Mouse (Mus musculus): ENCODE results near the gene Cacna2d2.

Gene Cacna2d2

DNA sequence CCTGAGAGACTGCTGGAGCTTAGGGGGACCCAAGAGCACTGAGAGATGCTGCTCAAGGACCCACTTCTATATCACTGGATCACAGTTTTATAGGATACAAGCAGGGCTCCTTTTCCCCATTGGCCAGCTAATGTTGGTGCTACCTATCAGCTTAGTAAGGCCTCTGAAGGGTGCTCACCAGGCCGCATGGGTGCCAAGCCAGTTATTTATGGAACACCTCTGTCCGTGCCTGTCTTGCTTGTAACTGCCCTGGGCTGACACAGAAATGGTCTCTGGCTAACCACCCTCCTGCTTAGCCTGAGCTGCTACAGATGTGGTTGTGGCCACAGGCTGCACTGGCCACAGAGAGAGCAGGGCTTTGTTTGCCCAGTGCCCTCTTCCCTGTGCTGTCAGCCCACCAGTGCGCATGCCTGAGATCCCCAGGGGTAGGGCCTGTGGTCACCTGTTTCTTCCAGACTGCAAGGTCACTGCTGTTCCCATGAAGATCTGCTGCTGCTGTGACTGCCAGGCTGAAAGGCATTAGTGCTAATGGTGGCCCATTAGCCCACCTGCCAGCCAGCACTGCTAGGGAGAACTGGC is 101.4 kb downstream of the Cacna2d2 start:
- DNase-seq (ENCODE audit: low read depth) = peak; percentile 21

DNA sequence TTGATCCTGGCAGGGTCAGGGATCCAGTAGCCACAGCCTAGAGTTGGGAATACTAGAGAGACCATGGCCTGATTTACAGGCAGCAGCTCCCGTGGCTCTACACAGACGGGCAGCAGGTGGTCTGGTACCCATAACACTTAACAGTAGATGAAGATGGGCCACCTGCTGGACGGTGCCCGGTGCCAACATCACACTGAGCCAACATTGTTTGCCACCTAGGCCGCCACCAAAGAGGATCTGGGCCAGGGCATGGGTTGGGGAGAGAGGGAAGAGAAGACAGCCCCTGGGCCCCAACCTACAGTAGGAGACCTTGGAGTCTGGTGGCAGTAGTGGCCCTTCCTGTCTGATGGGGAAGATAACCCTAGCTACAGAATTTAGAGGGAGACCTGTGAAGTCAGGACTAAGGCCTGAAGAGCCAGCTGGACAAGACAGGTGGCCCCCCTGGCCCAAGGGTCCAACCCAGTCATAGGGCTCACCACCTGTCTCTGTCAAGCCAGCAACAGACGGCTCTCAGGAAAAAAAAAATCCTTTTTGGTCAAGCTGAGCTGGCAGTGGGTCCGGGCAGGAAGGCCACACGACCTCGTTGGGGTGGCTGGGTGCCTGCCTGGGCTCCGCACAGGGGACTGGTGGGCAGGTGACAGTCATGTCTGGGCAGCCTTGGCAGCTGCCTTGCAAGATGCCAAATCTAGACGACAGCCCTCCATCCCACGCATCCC is 102.9 kb downstream of the Cacna2d2 start:
- no peak for DNase-seq (ENCODE audit: low read depth)

DNA sequence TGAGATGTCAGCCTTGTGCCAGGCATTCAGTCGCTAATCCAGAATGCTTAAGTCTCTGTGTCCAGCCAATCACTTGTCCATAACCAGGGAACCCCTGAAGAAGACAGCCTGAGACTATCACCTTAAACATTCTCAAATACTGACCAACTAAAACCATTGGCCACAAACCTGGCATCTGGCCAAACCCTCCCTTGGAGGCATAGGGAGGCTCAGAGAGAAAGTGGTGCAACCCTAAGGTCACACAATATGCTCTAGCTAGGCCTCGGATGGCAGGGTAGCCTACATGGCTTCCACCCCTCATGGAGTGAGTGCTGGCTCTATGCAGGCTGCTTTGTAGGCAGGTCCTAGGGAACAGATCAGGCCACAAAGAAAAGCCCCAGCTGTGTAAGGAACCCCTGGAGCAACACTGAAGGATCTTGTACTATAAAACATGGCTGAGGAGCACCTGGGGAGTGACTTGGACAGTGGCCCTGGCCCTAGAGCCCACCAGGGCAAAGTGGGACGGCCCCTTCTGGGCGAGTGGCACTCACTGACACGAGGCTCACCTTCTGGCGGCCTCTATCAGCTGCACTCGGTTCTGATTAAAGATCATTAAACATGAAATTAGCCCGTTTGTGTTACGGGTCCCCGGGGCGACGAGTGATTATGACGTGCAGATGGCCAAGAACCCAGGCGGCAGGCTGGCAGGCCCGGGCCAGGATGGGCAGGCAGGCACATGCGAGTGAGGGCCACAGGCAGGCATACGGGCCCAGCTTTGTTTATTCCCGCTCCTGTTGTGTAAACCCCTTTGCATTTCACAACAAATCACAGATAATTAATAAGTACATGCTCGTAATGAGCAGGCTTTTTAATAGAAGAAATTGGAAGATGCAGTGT is 105.5 kb downstream of the Cacna2d2 start:
- DNase-seq (ENCODE audit: low read depth) = peak; percentile 48

DNA sequence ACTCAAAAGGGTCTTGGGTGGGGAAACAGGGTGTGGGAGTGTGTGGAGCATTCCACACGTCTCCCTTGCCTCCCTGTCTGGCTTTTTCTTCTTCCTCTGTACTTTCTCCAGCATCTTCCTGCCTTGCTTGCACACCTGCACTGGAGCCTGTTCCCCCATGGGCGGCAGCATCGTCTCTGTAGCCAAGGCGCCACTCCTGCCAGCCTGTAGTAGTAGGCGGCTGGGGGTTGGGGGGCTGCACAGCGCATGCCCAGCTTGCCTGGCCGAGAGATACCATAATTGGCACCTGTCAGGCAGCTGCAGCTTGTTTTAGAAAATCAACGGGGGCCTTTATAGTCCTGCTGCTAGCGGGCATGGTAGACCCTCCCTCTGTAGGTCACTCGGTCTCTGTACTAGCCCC is 108.9 kb downstream of the Cacna2d2 start:
- no peak for DNase-seq (ENCODE audit: low read depth)

DNA sequence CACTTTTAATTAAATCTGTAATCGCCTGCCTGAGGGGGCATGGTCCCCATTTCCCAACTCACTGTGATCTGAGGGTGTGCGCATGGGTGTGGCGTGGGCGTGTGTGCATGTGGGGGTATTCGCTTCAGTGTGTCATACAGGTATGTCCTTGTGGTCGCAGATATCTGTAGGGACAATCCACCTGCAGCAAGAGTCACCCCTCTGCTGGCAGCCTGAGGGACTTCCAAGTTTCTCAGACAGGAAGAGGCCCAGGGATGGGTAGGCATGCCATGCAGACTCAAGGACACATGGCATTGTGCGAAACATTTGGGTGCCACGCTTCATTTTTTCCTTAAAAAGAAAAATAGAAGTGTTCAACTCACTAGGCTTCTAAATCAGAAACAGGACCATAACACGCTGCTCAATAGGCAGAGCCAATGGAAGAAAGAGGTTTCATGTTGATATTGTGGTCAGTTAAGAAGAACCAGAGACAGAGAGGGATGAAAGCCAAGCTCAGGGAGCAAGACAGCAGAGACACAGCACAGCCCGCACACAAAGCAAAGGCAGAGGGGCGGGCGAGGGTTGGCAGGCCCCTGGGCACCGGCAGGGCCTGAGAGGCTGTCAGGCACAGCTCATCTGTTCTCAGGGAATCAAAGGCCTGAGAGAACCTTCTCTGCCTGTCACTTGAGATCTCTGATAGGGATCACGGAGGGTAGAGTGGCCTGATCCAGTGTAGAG is 111.1 kb downstream of the Cacna2d2 start:
- DNase-seq (ENCODE audit: low read depth) = no peak

DNA sequence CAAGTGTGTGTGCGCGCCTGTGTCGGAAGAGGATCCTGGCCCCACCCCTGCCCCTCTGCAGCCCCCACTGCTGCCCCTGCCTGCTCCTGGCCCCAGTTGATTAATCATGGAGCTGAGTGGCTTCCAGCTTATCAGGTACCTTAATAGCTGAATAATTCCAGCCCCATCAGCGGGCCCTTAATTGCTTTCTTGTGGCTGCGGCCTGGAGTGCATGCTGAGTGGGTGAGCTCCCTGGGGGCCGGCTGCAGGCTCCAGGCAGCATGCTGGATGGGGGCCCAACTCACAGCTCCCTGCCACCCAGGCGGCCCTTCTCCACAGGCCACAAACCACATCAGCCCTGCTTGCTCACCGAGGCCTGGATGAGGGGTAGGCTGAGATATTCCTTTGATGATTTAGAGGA is 112.0 kb downstream of the Cacna2d2 start:
- no peak for DNase-seq (ENCODE audit: low read depth)

DNA sequence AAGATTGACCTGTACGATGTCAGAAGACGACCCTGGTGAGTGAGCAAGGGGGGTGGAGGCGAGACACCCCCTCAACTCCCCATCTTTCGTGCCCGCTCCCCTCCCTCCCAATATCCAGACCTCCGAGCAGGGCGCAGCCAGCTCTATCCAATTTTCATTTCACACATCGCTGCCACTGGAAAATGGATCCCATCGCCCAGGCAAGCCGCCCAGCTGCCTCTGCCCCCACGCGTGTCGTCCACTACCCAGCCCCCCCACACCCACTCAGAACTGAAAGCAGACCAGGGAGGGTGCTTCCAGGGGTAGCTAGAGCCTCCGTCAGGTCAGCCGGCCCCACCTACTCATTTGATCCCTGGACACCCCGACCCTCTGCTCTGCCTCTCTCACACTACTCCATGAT is 112.9 kb downstream of the Cacna2d2 start:
- DNase-seq (ENCODE audit: low read depth) = no peak

DNA sequence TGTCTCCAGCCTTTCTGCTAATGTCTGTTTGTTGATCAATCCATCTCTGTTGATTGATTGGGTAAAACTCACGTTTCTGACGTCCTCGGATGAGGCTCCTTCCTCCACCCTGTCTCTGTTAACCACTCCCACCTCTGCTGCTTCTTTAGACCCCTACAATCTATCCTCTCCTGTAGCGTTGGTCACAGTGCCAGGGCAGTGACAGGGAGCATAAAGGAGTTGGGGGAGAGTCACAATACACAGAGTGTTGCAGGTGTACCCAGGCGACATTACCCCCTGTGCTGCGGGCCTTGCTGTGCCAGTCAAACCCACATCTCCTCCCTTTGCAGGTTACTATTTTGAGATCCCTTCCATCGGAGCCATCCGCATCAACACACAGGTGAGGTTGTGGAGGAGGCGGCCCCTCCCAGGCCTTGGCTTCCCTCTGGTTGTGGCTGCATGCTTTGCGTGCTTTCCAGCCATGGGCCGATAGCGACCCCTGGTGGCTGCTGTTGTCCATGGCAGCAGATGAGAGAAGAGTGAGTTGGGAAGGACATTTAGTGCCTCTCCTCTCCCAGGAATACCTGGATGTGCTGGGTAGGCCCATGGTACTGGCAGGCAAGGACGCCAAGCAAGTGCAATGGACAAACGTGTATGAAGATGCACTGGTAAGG is 115.0 kb downstream of the Cacna2d2 start:
- peak; percentile 62 for DNase-seq (ENCODE audit: low read depth)

DNA sequence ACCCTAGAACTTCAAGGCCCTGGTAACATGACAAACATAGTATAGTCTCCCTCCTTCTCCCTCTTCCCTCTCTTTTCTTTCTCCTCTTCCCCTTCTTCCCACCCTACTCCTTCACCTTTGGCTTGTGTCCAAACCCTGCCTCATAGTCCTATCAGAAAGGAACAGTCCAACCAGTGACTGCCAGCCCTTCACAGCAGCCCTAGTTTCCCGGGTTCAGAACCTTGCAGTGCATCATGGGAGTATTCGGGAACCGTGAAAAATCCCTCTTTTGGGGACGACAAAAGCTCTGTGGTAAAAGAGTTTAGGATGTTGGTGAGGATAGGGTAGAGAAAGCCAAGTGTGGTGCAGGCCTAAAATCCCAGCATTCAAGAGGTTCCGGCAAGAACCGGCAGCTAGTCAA is 120.9 kb downstream of the Cacna2d2 start:
- no peak for DNase-seq (ENCODE audit: low read depth)

DNA sequence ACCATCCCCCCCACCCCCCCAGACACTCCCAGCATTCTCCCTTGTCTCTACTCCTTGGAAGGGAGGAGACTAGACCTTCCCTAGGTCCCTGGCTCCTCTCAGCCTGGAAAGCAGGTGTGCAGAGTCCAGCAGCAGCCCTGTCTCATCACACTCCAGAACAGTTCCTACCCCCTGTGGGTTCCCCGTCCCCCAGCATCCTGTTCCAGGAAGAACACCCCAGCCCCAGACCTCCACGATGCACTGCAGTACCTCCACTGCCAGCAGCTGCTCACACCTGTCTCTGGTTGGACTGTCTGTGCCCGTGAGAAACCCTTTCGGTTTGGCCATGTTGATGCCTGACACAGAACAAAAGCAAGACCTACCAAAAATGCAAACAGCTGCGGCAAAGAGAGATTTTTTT is 121.8 kb downstream of the Cacna2d2 start:
- DNase-seq (ENCODE audit: low read depth) = no peak

DNA sequence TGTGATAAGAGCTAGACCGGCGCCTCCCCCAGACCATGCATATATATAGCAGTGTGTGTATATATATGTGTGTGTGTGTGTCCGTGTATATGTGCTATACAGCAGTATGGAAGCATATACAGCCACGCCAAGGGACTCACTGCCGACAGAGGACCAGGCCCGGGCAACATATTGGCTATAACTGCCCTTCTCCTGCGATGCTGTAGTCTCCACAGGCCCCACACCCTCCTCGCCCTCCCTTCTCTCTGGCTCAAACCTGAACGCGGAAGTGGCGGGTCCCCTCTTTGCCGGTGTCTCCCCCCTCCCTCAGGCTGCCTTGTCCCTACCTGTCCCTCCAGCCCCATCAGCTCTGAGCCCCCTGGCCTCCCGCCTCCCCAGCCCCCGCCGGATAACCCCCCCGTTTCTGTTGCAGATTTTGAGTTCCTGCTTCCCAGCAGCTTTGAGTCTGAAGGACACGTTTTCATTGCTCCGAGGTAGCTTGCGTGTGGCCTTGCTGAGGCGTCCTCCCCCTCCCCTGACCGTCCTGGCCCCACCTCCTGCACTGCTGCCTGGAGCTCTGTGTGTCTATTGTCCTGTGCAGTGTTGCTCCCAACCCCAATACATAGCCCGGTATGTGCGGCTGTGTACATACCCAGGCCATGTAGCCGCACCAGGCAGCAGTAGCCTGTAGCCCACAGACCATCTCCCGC is 122.4 kb downstream of the Cacna2d2 start:
- DNase-seq (ENCODE audit: low read depth) = no peak

DNA sequence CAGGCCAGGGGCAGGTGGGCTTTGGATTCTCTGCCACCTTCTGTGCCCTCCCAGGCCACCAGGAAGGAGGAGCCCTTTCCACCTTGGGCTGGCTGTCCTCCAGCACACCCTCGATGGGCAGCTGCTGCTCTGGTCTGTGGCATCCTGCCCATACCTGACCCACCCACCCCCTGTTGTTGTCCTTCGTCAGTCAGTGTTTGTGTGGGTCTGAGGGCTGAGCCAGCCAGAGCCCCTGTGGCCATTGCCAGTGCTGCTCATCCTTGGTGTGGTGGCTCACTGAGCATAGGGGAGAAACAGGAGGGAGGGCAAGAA is 122.9 kb downstream of the Cacna2d2 start:
- DNase-seq (ENCODE audit: low read depth) = no peak

DNA sequence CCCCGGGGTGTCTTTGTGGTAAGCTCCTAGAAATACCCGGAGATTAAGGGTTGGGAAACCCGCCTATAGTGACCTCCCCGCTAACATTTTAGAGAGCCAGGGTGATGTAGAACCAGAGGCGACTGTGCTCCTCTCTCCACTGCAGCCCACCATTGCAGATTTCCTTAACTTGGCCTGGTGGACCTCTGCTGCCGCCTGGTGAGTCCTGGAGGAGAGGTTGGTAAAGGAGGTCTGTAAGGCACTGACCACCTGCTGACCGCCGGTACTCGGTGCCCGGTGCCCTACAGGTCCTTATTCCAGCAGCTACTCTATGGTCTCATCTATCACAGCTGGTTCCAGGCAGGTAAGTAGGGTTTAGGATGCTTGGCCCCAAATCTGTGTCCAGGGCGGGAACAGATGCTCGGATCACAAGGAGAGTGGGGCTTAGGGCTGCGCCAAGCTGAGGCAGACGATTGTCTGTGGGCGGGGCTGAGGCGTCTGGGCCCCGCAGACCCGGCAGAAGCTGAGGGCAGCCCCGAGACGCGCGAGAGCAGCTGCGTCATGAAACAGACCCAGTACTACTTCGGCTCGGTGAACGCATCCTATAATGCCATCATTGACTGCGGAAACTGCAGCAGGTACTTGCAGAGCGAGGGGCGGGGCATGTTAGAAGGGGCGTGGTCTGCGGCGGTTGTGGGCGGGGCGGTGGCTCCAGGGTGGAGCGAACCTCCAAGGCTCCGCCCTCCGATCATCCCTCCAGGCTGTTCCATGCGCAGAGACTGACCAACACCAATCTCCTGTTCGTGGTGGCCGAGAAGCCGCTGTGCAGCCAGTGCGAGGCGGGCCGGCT is 127.0 kb downstream of the Cacna2d2 start:
- DNase-seq (ENCODE audit: low read depth) = no peak

DNA sequence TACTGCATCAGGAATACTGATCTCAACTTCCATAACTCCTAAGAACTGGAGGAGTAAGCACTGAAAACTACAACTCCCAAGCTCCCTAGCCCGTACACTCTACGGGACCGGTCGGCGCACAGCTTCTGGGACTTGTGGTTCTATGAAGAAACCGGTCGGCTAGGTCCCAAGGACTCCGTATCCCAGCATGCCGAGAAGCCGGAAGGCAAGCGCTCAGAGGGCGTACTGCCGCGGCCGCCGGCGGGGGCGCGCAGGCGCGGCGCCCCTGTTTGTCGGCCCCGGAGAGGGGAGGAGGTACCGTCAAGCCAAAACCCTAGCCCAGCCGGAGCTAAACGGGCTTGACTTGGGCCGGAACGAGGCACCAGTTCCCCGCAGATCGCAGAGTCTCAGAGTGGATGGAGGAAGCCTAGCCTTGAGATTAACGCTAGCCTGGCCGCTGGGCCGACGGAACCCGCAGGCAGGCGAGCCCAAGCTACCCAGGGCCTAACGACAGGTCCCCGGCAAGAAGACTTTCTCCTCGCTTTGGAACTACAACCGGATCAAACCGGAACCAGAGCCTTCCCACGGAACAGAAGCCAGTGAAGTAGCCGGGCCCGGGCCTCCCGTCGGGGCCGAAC is 134.5 kb downstream of the Cacna2d2 start, which contains the start of gene Tmem115:
Gene Tmem115, plus strand, starts transcription at position 155 of the 617 bp plus-strand sequence.
- DNase-seq (ENCODE audit: low read depth) = peak; percentile 97

DNA sequence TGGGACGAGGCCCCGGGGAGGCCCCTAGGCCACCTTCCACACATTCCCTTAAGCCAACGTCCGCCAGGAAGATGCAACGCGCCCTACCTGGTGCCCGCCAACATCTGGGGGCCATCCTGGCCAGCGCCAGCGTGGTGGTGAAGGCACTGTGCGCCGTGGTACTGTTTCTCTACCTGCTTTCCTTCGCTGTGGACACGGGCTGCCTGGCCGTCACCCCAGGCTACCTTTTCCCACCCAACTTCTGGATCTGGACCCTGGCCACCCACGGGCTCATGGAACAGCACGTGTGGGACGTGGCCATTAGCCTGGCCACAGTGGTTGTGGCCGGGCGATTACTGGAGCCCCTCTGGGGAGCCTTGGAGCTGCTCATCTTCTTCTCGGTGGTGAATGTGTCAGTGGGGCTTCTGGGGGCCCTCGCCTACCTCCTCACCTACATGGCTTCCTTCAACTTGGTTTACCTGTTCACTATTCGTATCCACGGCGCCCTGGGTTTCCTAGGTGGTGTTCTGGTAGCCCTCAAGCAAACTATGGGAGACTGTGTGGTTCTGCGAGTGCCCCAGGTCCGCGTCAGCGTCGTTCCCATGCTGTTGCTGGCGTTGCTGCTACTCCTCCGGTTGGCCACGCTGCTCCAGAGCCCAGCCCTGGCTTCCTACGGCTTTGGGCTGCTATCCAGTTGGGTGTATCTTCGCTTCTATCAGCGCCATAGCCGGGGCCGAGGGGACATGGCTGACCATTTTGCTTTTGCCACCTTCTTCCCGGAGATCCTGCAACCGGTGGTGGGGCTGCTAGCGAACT is 135.2 kb downstream of the Cacna2d2 start:
- DNase-seq (ENCODE audit: low read depth) = peak; percentile 40

DNA sequence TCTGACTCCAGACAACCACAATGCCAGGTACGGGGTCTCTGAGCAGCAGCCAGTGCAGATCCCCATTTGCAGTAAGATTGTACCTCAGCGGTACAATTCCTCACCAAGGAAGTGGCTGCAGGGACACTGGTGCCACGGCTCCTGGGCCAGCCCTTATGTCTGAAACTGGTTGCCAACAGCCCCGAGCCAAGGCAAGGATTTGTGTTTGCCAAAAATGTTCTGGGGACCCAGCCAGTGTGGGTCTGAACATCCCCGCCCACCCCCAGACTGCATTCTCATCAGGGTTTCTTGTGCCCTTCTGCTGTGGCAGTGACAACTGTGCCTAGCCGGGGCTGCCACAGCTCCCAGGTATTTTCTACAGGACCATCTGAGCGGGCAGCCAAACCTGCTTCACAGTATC is 138.8 kb downstream of the Cacna2d2 start:
- no peak for DNase-seq (ENCODE audit: low read depth)

DNA sequence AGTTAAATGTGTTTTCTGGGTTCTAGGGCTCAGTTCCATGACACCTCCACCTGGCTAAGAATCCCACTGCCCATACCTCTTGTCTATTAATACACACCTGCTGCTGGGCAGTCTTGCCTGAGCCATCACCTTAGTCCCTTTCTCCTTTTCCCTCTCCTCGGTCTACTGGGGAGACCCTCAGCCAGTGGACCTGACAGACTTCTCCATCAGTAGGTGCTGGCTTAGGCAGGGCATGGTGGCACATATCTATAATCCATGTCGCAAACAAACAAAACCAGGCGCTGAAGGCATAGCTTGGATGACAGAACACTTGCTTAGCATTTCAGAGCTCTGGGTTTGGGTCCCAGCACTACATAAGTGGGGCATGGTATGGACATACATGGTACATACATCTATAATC is 139.3 kb downstream of the Cacna2d2 start:
- DNase-seq (ENCODE audit: low read depth) = no peak

DNA sequence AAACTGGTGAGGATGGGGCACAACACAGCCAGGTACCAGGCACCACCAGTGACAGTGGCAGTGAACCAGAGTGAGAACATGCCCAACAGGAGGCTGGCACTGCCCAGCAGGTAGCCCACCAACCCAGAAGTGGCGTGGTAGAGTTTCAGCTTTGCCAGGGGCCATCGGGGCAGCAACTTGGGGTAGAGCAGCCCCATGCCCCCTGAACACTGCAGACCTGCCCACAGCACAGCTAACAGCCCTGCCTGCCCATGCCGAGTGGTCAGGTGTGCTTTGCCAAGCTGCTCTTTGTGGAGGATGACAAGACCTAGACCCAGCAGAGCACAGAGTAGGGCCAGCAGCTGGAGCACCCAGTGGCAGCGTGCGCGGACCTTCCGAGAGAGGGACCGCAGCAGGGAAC is 140.5 kb downstream of the Cacna2d2 start:
- no peak for DNase-seq (ENCODE audit: low read depth)

DNA sequence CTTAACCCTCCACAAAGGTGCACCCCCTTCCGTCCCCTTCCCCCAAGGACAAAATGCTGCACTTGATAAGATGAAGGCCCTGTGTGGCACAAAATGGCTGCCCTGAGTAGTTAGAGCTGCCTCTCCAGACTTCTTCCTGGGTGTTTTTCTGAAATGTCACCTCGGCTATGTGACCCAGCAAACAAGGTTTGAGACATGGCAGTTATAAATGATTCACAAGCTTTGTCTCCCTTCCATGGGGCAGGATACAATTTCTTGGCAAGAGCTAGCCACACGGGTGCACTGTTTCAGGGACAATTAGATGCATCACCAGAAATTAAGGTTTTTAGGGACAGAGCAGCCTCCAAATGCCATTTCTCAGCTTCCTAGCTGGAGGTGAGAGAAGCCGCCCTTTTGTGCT is 141.0 kb downstream of the Cacna2d2 start:
- DNase-seq (ENCODE audit: low read depth) = no peak
